Mouse (Mus musculus) embryonic facial prominence, embryonic 13.5 days (tissue): ENCODE measurements around the gene Nr1d1. TPM values are rescaled to one million over a fixed set of nuclear protein-coding genes. Genes with fewer than 3 reads are reported as not detected.

Source experiments
- ATAC-seq: fragments of 200-750 bp; cut with Nextera tagmentation; 2 replicates; pipeline ENCODE4 v1.8.0; 2017; ENCODE audit warnings: low read depth; ENCODE audit not compliant: insufficient number of reproducible peaks, insufficient read depth, low FRiP score, low TSS enrichment
- H3K27ac ChIP-seq: fragments of 300-500 bp; sonication (generic); 2 replicates; pipeline ENCODE4 v1.5.1; 2015; ENCODE audit warnings: moderate library complexity, mild to moderate bottlenecking, inconsistent platforms
- H3K27me3 ChIP-seq: fragments of 300-500 bp; sonication (generic); 2 replicates; pipeline ENCODE4 v1.6.1; 2015; ENCODE audit warnings: mild to moderate bottlenecking, inconsistent platforms
- H3K36me3 ChIP-seq: fragments of 300-500 bp; sonication (generic); 2 replicates; pipeline ENCODE4 v1.6.1; 2015; ENCODE audit warnings: mild to moderate bottlenecking, inconsistent platforms
- H3K4me1 ChIP-seq: fragments of 300-500 bp; sonication (generic); 2 replicates; pipeline ENCODE4 v1.6.1; 2015; ENCODE audit warnings: inconsistent platforms
- H3K4me2 ChIP-seq: fragments of 300-500 bp; sonication (generic); 2 replicates; pipeline ENCODE4 v1.6.1; 2015; ENCODE audit warnings: moderate library complexity, mild to moderate bottlenecking, inconsistent platforms
- H3K4me3 ChIP-seq: fragments of 300-500 bp; sonication (generic); 2 replicates; pipeline ENCODE4 v1.5.1; 2015; ENCODE audit warnings: mild to moderate bottlenecking, inconsistent platforms
- H3K9ac ChIP-seq: fragments of 300-500 bp; sonication (generic); 2 replicates; pipeline ENCODE4 v1.6.1; 2015; ENCODE audit warnings: mild to moderate bottlenecking, inconsistent platforms
- H3K9me3 ChIP-seq: fragments of 300-500 bp; sonication (generic); 2 replicates; pipeline ENCODE4 v1.6.1; 2016; ENCODE audit warnings: inconsistent platforms
- WGBS: fragments of 180-500 bp; shearing (Covaris S2); methylation state at CpG from one replicate; pipeline ENCODE4 v1.1.7; 2015; ENCODE audit warnings: mixed read lengths; 5-methylcytosine and 5-hydroxymethylcytosine counted together
- polyA plus RNA-seq: library from polyadenylated mRNA; unstranded; fragments of >200 nt; fragmentation: Nextera tagmentation; extraction: Ambion mirVana; gene quantifications from 2 replicates; pipeline ENCODE4 v1.2.1, GENCODE M21; 2015

Gene Nr1d1
- polyA plus RNA-seq, 1 experiment from 2014 or later = 1.5 TPM

DNA sequence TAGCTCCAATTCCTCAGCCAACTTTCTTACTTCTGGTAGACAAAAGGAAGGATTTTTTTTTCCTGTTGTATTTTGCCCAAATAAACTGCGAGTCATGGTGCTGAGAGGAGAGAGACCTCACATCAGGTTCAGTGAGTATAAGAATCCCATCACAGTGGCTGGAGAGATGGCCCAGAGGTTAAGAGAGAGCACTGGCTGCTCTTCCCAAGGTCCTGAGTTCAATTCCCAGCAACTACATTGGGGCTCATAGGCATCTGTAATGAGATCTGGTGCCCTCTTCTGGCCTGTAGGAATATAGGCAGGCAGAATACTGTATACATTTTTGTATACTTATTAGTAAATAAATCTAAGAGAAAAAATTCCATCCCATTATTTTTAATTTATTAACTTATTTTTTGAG lies 12.6 kb upstream of the Nr1d1 start:
- Histone ChIP-seq H3K36me3 (no peaks in the 10 kb centered on the region), H3K9ac (no peak overlapping the region), H3K9me3 (no peaks in the 10 kb centered on the region), H3K4me3 (no peak overlapping the region), H3K27me3 (no peaks in the 10 kb centered on the region), H3K4me2 (no peak overlapping the region), H3K27ac (peak overlapping the region; percentile 80; the same call in 1 of the 2 replicates), H3K4me1 (peaks cover 55% of the 10 kb centered on the region)
- no peak for ATAC-seq
- 85% methylated on average over 1 of the region's 1 CpGs for WGBS

DNA sequence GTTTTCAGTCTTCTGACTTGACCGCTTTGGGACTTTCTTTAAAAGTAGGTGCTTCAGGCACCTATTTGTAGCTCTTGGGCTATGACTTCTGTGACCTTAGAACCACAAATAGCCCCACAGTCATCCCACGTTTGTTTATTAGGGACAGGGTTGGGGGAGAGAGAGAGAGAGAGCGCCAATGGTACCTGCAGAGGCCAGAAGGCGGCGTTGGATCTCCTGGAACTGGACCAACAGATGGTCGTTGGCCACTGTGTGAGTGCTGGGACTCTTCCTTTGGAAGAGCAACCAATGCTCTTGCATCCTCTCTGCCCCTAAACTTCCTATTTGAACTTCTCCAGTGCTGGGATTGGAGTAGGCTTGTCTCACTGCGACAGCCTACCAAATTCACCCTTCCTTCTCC lies 12.1 kb upstream of the Nr1d1 start:
- 32% methylated on average over 7 of the region's 7 CpGs for WGBS
- Histone ChIP-seq H3K4me2 (peak overlapping the region; percentile 45; the same call in 1 of the 2 replicates), H3K4me1 (peaks cover 59% of the 10 kb centered on the region)

GRCm38 (mm10) chr11:98786359-98787214 lies 11.5 kb upstream of the Nr1d1 start:
- peaks cover 66% of the 10 kb centered on the region for H3K4me1 ChIP-seq
- H3K9me3 ChIP-seq = no peaks in the 10 kb centered on the region
- H3K9ac ChIP-seq = peak overlapping the region; percentile 32; the same call in 1 of the 2 replicates
- H3K36me3 ChIP-seq = no peaks in the 10 kb centered on the region
- 0 out of 2 replicates have a peak, but pooled peaks have one; percentile 27 for ATAC-seq
- peak overlapping the region; percentile 45 for H3K4me2 ChIP-seq
- no peaks in the 10 kb centered on the region for H3K27me3 ChIP-seq
- peak overlapping the region; percentile 13; the same call in 1 of the 2 replicates for H3K4me3 ChIP-seq
- WGBS = 2% methylated on average over 14 of the region's 15 CpGs
- H3K27ac ChIP-seq = peak overlapping the region; percentile 80

More for the DNA sequence above, 12.1 kb upstream of the Nr1d1 start:
- ATAC-seq = no peak
- Histone ChIP-seq H3K27me3 (no peaks in the 10 kb centered on the region), H3K9me3 (no peaks in the 10 kb centered on the region), H3K36me3 (no peaks in the 10 kb centered on the region), H3K4me3 (no peak overlapping the region), H3K9ac (no peak overlapping the region), H3K27ac (peak overlapping the region; percentile 80; the same call in 1 of the 2 replicates)

GRCm38 (mm10) chr11:98785772-98786281 lies 10.7 kb upstream of the Nr1d1 start:
- Histone ChIP-seq H3K36me3 (no peaks in the 10 kb centered on the region), H3K9ac (peak overlapping the region; percentile 32), H3K27me3 (no peaks in the 10 kb centered on the region), H3K27ac (peak overlapping the region; percentile 80), H3K4me1 (peaks cover 68% of the 10 kb centered on the region), H3K4me2 (peak overlapping the region; percentile 45), H3K4me3 (peak overlapping the region; percentile 13; the same call in 1 of the 2 replicates), H3K9me3 (no peaks in the 10 kb centered on the region)
- 10% methylated on average over 12 of the region's 12 CpGs for WGBS
- ATAC-seq = no peak

- Histone ChIP-seq H3K27ac (peak overlapping the region; percentile 80), H3K4me2 (peak overlapping the region; percentile 45)
Measured at GRCm38 (mm10) chr11:98785214-98785613, 10.1 kb upstream of the Nr1d1 start.

GRCm38 (mm10) chr11:98784139-98784538 lies 9.0 kb upstream of the Nr1d1 start:
- Histone ChIP-seq H3K27me3 (no peaks in the 10 kb centered on the region), H3K27ac (peak overlapping the region; percentile 91; the same call in 1 of the 2 replicates), H3K4me1 (peaks cover 62% of the 10 kb centered on the region), H3K9me3 (no peaks in the 10 kb centered on the region), H3K36me3 (no peaks in the 10 kb centered on the region), H3K4me3 (no peak overlapping the region), H3K9ac (no peak overlapping the region), H3K4me2 (no peak overlapping the region)
- WGBS = 70% methylated on average over 4 of the region's 4 CpGs
- no peak for ATAC-seq

More at GRCm38 (mm10) chr11:98785214-98785613, 10.1 kb upstream of the Nr1d1 start:
- no peaks in the 10 kb centered on the region for H3K27me3 ChIP-seq
- 0 out of 2 replicates have a peak overlapping the region, but pooled peaks have one; percentile 16 for H3K9ac ChIP-seq
- 49% methylated on average over 10 of the region's 10 CpGs for WGBS
- no peak for ATAC-seq
- no peaks in the 10 kb centered on the region for H3K36me3 ChIP-seq
- no peaks in the 10 kb centered on the region for H3K9me3 ChIP-seq
- peaks cover 68% of the 10 kb centered on the region for H3K4me1 ChIP-seq
- H3K4me3 ChIP-seq = no peak overlapping the region

DNA sequence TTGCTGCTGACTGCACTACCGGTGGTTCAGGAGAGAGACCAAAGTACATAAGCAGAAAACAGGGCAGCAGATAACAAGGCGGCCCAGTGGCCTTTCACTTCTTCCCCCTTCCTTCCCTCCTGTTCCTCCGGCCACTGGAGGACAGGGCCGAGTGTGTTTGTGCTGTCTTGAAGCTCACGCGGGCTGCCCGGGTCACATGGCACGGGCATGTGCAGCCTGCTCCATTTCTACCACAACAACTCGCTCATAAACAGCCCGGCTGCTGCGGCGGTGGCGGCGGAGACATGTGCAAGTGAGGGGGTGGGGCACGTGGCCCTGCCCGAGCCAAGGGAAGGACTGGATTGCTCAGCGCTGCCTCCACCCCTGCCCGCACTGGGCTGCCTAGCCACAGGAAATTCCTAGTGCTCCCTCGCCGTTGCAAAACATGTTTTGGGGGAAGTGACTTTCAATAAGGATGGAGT lies 8.1 kb upstream of the Nr1d1 start:
- Histone ChIP-seq H3K4me2 (peak overlapping the region; percentile 58), H3K36me3 (no peaks in the 10 kb centered on the region), H3K27me3 (no peaks in the 10 kb centered on the region), H3K9me3 (no peaks in the 10 kb centered on the region), H3K9ac (peak overlapping the region; percentile 64), H3K4me3 (peak overlapping the region; percentile 21), H3K27ac (peak overlapping the region; percentile 91), H3K4me1 (peaks cover 59% of the 10 kb centered on the region)
- peak; percentile 79 for ATAC-seq
- 1% methylated on average over 20 of the region's 20 CpGs for WGBS

- Histone ChIP-seq H3K27ac (peak overlapping the region; percentile 91), H3K4me2 (peak overlapping the region; percentile 58), H3K4me3 (peak overlapping the region; percentile 21), H3K9ac (peak overlapping the region; percentile 64), H3K9me3 (no peaks in the 10 kb centered on the region), H3K27me3 (no peaks in the 10 kb centered on the region), H3K4me1 (peaks cover 58% of the 10 kb centered on the region), H3K36me3 (no peaks in the 10 kb centered on the region)
- 3% methylated on average over 17 of the region's 17 CpGs for WGBS
- no peak for ATAC-seq
Measured at GRCm38 (mm10) chr11:98782651-98783235, 7.6 kb upstream of the Nr1d1 start.

- peak overlapping the region; percentile 58; the same call in 1 of the 2 replicates for H3K4me2 ChIP-seq
- peak overlapping the region; percentile 91 for H3K27ac ChIP-seq
- ATAC-seq = no peak
- no peaks in the 10 kb centered on the region for H3K27me3 ChIP-seq
- 15% methylated on average over 14 of the region's 14 CpGs for WGBS
- H3K4me3 ChIP-seq = no peak overlapping the region
- no peaks in the 10 kb centered on the region for H3K36me3 ChIP-seq
- H3K9me3 ChIP-seq = no peaks in the 10 kb centered on the region
- peak overlapping the region; percentile 64 for H3K9ac ChIP-seq
- peaks cover 57% of the 10 kb centered on the region for H3K4me1 ChIP-seq
Measured at GRCm38 (mm10) chr11:98781851-98782512, 6.8 kb upstream of the Nr1d1 start.

DNA sequence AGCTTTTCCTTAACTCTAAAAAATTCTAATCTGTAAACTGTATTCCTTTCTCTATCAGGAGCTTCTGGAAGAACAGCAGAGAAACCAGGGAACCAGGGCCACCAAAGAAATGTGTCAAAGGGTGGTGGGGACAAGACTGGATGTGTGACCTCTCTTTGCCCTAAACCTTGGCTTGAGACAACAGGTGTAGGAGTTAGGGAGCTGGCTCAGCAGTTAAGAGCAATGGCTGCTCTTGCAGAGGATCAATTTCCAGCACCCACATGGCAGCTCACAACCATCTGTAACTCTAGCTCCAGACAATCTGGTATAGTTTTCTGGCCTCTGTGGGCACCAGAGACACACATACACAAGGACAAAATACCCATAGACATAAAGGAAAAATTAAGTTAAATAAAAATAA lies 2.8 kb upstream of the Nr1d1 start:
- no peak for ATAC-seq
- peak overlapping the region; percentile 90 for H3K27ac ChIP-seq
- no peak overlapping the region for H3K4me3 ChIP-seq
- peaks cover 57% of the 10 kb centered on the region for H3K4me1 ChIP-seq
- no peaks in the 10 kb centered on the region for H3K27me3 ChIP-seq
- H3K4me2 ChIP-seq = no peak overlapping the region
- no peak overlapping the region for H3K9ac ChIP-seq
- no peaks in the 10 kb centered on the region for H3K9me3 ChIP-seq
- H3K36me3 ChIP-seq = no peaks in the 10 kb centered on the region
